Mouse (Mus musculus) neural tube, embryonic 15.5 days (tissue): ENCODE measurements around the gene Rpl15. TPM values are rescaled to one million over a fixed set of nuclear protein-coding genes. Genes with fewer than 3 reads are reported as not detected.
"Not testable (repeated sequence)": the region's sequence is repeated elsewhere in the genome, so short reads cannot be mapped to it uniquely, and the experiment has no call there.

Experiments used
- ATAC-seq: fragments of 200-750 bp; cut with Nextera tagmentation; 2 replicates; pipeline ENCODE4 v1.8.0; 2017; ENCODE audit warnings: mild to moderate bottlenecking, moderate TSS enrichment, moderate library complexity; ENCODE audit not compliant: low FRiP score
- H3K27ac ChIP-seq: fragments of 300-500 bp; sonication (generic); replicated peaks from 2 replicates; pipeline ENCODE4 v1.5.1; 2015; ENCODE audit warnings: mild to moderate bottlenecking, inconsistent platforms
- H3K27me3 ChIP-seq: fragments of 300-500 bp; sonication (generic); replicated peaks from 2 replicates; pipeline ENCODE4 v1.6.1; 2015; ENCODE audit warnings: inconsistent platforms
- H3K36me3 ChIP-seq: fragments of 300-500 bp; sonication (generic); 2 replicates; pipeline ENCODE4 v1.6.1; 2015; ENCODE audit warnings: inconsistent platforms
- H3K4me1 ChIP-seq: fragments of 300-500 bp; sonication (generic); 2 replicates; pipeline ENCODE4 v1.6.1; 2015; ENCODE audit warnings: inconsistent platforms
- H3K4me2 ChIP-seq: fragments of 300-500 bp; sonication (generic); 2 replicates; pipeline ENCODE4 v1.6.1; 2015; ENCODE audit warnings: inconsistent platforms, mild to moderate bottlenecking, moderate library complexity
- H3K4me3 ChIP-seq: fragments of 300-500 bp; sonication (generic); replicated peaks from 2 replicates; pipeline ENCODE4 v1.5.1; 2015; ENCODE audit warnings: mild to moderate bottlenecking, inconsistent platforms
- H3K9ac ChIP-seq: fragments of 300-500 bp; sonication (generic); replicated peaks from 2 replicates; pipeline ENCODE4 v1.6.1; 2015; ENCODE audit warnings: mild to moderate bottlenecking, inconsistent platforms
- H3K9me3 ChIP-seq: fragments of 300-500 bp; sonication (generic); replicated peaks from 2 replicates; pipeline ENCODE4 v1.6.1; 2016; ENCODE audit warnings: inconsistent platforms
- WGBS: fragments of 180-500 bp; shearing (Covaris S2); methylation state at CpG from one replicate; pipeline ENCODE4 v1.1.7; 2015; ENCODE audit warnings: mixed read lengths; 5-methylcytosine and 5-hydroxymethylcytosine counted together
- polyA plus RNA-seq: library from polyadenylated mRNA; unstranded; fragments of >200 nt; fragmentation: Nextera tagmentation; extraction: Ambion mirVana; gene quantifications from 2 replicates; pipeline ENCODE4 v1.2.1, GENCODE M21; 2015

Rpl15 gene
- polyA plus RNA-seq, 1 experiment from 2014 or later = 264 TPM

- H3K27ac ChIP-seq, ATAC-seq, H3K4me1 ChIP-seq, H3K27me3 ChIP-seq, H3K9me3 ChIP-seq, H3K4me2 ChIP-seq, H3K4me3 ChIP-seq, H3K9ac ChIP-seq, H3K36me3 ChIP-seq: not testable (repeated sequence)
- WGBS = 95% methylated on average over 11 of the region's 11 CpGs
Measured at GRCm38 (mm10) chr14:18225431-18225830, 45.8 kb downstream of the Rpl15 start.

GRCm38 (mm10) chr14:18221977-18222376 is 49.2 kb downstream of the Rpl15 start:
- WGBS = 95% methylated on average over 6 of the region's 6 CpGs

More at GRCm38 (mm10) chr14:18221977-18222376, 49.2 kb downstream of the Rpl15 start:
- Histone ChIP-seq H3K4me1 (no peaks in the 10 kb centered on the region), H3K4me3 (no peak overlapping the region), H3K27ac (no peak overlapping the region), H3K27me3 (no peaks in the 10 kb centered on the region), H3K9me3 (no peaks in the 10 kb centered on the region), H3K9ac (no peak overlapping the region), H3K4me2 (no peak overlapping the region), H3K36me3 (no peaks in the 10 kb centered on the region)
- ATAC-seq = no peak

Other genes starting within 250 kb of the Rpl15 start
- 5.6 and 6.1 TPM in 2 replicates for gene Nr1d2, start 32.3 kb downstream of the Rpl15 start, polyA plus RNA-seq
- 60.9 and 70.3 TPM in 2 replicates for gene Nkiras1, start 255 bp downstream of the Rpl15 start, polyA plus RNA-seq
- gene Ube2e1, start 60.5 kb upstream of the Rpl15 start, polyA plus RNA-seq = 200 and 213 TPM in 2 replicates